In the genomic region with DNA sequence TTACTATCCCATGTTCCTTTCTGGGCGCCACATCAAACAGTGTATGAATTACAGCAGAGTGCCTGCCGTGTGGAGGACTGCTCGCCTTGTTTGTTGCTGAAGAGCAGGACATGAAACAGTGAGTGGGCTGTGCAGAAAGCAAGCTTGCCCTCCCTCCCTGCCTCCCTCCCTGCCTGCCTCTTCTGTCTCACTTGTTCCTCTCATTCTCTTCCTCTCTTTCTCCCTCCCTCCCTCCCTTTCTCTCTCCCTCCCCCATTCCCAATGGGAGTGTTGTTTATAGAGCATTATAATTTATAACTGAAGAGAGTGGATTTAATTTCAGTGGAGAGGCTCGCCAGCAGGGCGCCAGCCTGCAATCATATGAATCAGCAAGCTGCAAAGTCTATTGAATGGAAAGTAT, we compare ENCODE assay signal across 8 mouse cellular contexts.
DNase-seq lines count a peak whose midpoint lies in the region; ATAC-seq and TF ChIP-seq lines count a peak whose summit lies in the region.

No protein-coding gene starts in this region.

- peak overlapping the region; percentile 36 for H3K4me3 ChIP-seq in kidney, adult 2 months (ENCODE audit: insufficient read depth, low read depth, low read length)
- no peak overlapping the region for H3K4me3 ChIP-seq in forebrain, embryonic 13.5 days
- no peak overlapping the region for H3K4me3 ChIP-seq in limb, embryonic 15.5 days

- peak overlapping the region; percentile 41 for H3K4me2 ChIP-seq in forebrain, embryonic 13.5 days
- H3K4me2 ChIP-seq in limb, embryonic 15.5 days = 0 out of 2 replicates have a peak overlapping the region, but pooled peaks have one; percentile 10

- ATAC-seq in forebrain, embryonic 13.5 days = peak; percentile 36; the same call in 1 of the 2 replicates
- no peak for ATAC-seq in limb, embryonic 15.5 days (ENCODE audit: insufficient number of reproducible peaks, low FRiP score, low TSS enrichment, low read depth)
- ATAC-seq in megakaryocyte progenitor cell, adult 5-6 weeks (replicated peaks; ENCODE audit: poor library complexity) = no peak

- H3K4me1 ChIP-seq in kidney, adult 2 months (ENCODE audit: control insufficient read depth, insufficient read depth, low read length) = peaks cover 14% of the 10 kb centered on the region; the same call in 1 of the 2 replicates
- H3K4me1 ChIP-seq in forebrain, embryonic 13.5 days = peaks cover 18% of the 10 kb centered on the region
- peaks cover 25% of the 10 kb centered on the region for H3K4me1 ChIP-seq in limb, embryonic 15.5 days

- H3K9ac ChIP-seq in forebrain, embryonic 13.5 days = no peak overlapping the region
- no peak overlapping the region for H3K9ac ChIP-seq in limb, embryonic 15.5 days

- TF ChIP-seq POLR2A in kidney, adult 2 months (IDR thresholded peaks at IDR 0.05; ENCODE audit: low read depth, low read length) = no peak

- peak overlapping the region; percentile 53; the same call in 1 of the 2 replicates for H3K27ac ChIP-seq in kidney, adult 2 months (ENCODE audit: insufficient read depth, low read depth, low read length)
- H3K27ac ChIP-seq in forebrain, embryonic 13.5 days = no peak overlapping the region
- no peak overlapping the region for H3K27ac ChIP-seq in limb, embryonic 15.5 days

- no peaks in the 10 kb centered on the region for H3K9me3 ChIP-seq in forebrain, embryonic 13.5 days (replicated peaks)
- no peaks in the 10 kb centered on the region for H3K9me3 ChIP-seq in limb, embryonic 15.5 days

- no peaks in the 10 kb centered on the region for H3K36me3 ChIP-seq in kidney, adult 2 months (ENCODE audit: control insufficient read depth, insufficient read depth, low read length)
- no peaks in the 10 kb centered on the region for H3K36me3 ChIP-seq in forebrain, embryonic 13.5 days (ENCODE audit: poor library complexity, severe bottlenecking)
- H3K36me3 ChIP-seq in limb, embryonic 15.5 days = no peaks in the 10 kb centered on the region

- 40% methylated on average over 5 of the region's 5 CpGs for whole genome bisulfite sequencing in kidney, adult 2 months
- WGBS in forebrain, embryonic 13.5 days = 33% methylated on average over 5 of the region's 5 CpGs
- 21% methylated on average over 5 of the region's 5 CpGs for WGBS in limb, embryonic 15.5 days

- TF ChIP-seq CTCF in kidney, adult 2 months (conservative IDR thresholded peaks at IDR 0.05; ENCODE audit: insufficient read depth, insufficient read length, low read depth, low read length) = no peak

- no peaks in the 10 kb centered on the region for H3K27me3 ChIP-seq in kidney, adult 2 months (replicated peaks; ENCODE audit: control insufficient read depth, insufficient read depth, low read length)
- H3K27me3 ChIP-seq in forebrain, embryonic 13.5 days = no peaks in the 10 kb centered on the region
- 0 out of 2 replicates have a peak, but pooled peaks cover 3% of the 10 kb centered on the region for H3K27me3 ChIP-seq in limb, embryonic 15.5 days

- no peak for DNase-seq in kidney, adult 2 months
- DNase-seq in kidney, adult 9 months = no peak
- peak; percentile 33 for DNase-seq in adrenal gland, adult 8-10 months
- no peak for DNase-seq in embryo, embryonic 9.5 days (ENCODE audit: extremely low spot score)
- no peak for DNase-seq in T-cell, adult 2 months (ENCODE audit: low spot score)
